19 mouse cellular contexts compared by ENCODE assay signal in genomic region chr9:27701559-27701958, GRCm38 (mm10).
A peak's percentile ranks its signal among the peaks of the same experiment; 100 is the strongest.
DNase-seq lines count a peak whose midpoint lies in the region; ATAC-seq and TF ChIP-seq lines count a peak whose summit lies in the region.
"Had no signal": no experiment of that assay in that cellular context is flagged by ENCODE, and none has a peak within 500 bp of the region (broad histone marks: within the 10 kb centered on the region; RNA-seq: fewer than 3 reads in every experiment).

No protein-coding gene starts in this region.

- TF ChIP-seq CTCF in gastrocnemius, adult 2 months (IDR thresholded peaks at IDR 0.05), result no peak
- TF ChIP-seq CTCF in Patski (IDR thresholded peaks at IDR 0.05), result no peak

- in situ Hi-C loops in Patski (cut with MboI; ENCODE audit: low pct_unique_long_range_greater_than_20kb), result no loop called here

- ATAC-seq in Patski, result peak; percentile 73
- ATAC-seq in monocyte, adult 5-6 weeks (replicated peaks; ENCODE audit: insufficient number of reproducible peaks, low FRiP score, low TSS enrichment, poor library complexity, severe bottlenecking), result no peak
- ATAC-seq: hindbrain, embryonic 16.5 days; lung, postnatal 0 days; midbrain, embryonic 16.5 days had no signal

- POLR2A ChIA-PET in Patski (lab: Charles Lee), result no interaction called here

- intact Hi-C loops in gastrocnemius, adult 2 months (cut with DNase I), result no loop called here

- no peaks in the 10 kb centered on the region for H3K27me3 ChIP-seq in Patski

- no peak overlapping the region for H3K4me3 ChIP-seq in gastrocnemius, adult 2 months
- H3K4me3 ChIP-seq: heart, embryonic 13.5 days had no signal

- H3K27ac ChIP-seq in gastrocnemius, adult 2 months, result no peak overlapping the region
- H3K27ac ChIP-seq: heart, embryonic 13.5 days; liver, embryonic 14.5 days had no signal

- DNase-seq in gastrocnemius, adult 2 months, result peak; percentile 22
- no peak for DNase-seq in gastrocnemius, adult 8-10 months (ENCODE audit: low spot score in 2 of 2)
- DNase-seq in Patski (ENCODE audit: low read depth, low spot score), result peak; percentile 37
- DNase-seq in forelimb bud, embryonic 11.5 days (ENCODE audit: low read depth, low spot score), result peak; percentile 62
- DNase-seq in kidney, postnatal 25 days, result peak; percentile 10 to 37
- no peak for DNase-seq in frontal cortex, postnatal 14 days (ENCODE audit: low spot score in 2 of 2)
- no peak for DNase-seq in thymus, postnatal 4 days
- DNase-seq: adrenal gland, postnatal 25 days; cerebellum, adult 18-20 months; heart, postnatal 36 days; left cerebral cortex, postnatal 4 days; right cerebral cortex, postnatal 14 days; thymus, postnatal 14 days had no signal

- CTCF ChIA-PET in Patski (lab: Charles Lee), result no interaction called here

Comparison
In these comparisons a context has a peak if more than half of its experiments do, and no peak if none do; other contexts are left out.
1. DNase-seq: peak in gastrocnemius, adult 2 months (single experiment), Patski (single experiment), forelimb bud, embryonic 11.5 days (single experiment) and kidney, postnatal 25 days (2 of 2); none in gastrocnemius, adult 8-10 months (0 of 2), frontal cortex, postnatal 14 days (0 of 2) and thymus, postnatal 4 days (single experiment).